Mouse (Mus musculus): ENCODE data around the gene Garnl3.

DNA sequence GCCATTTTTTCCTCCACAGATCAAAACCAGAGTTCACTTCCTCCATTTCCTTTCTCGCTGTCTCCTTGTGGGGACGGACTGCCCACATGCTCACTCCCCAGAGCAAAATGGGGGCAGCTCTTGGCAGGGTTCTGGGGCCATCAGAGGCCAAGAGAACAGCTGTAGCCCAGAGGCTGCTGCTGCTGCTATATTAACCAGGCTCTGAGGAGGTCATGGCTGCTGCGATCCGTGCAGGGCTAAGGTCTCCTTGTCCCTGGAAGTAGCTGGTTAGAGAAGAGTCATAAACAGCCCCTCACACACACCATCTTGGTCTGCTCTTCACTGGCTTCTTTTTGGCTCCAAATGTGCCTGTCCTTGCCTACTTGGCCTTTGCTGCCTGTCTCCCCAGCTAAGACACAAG, 33.8 kb upstream of the Garnl3 start:
- TF ChIP-seq CTCF (conservative IDR thresholded peaks at IDR 0.05; ENCODE audit: insufficient read depth, insufficient read length, low read depth, low read length) (no peak), POLR2A (IDR thresholded peaks at IDR 0.05; ENCODE audit: low read depth, low read length) (no peak)
